Mouse (Mus musculus) granulocyte monocyte progenitor cell, adult 5-6 weeks (primary cell): ENCODE data around the gene Plekhg5. TPM values are rescaled to one million over a fixed set of nuclear protein-coding genes. Genes with fewer than 3 reads are reported as not detected.

Experiments used
- total RNA-seq, 2 experiments: library from RNA; stranded (forward) in 1 of 2; stranded (reverse) in 1 of 2; fragments of 200-712, 200-1000 nt in 1 of 2; fragments of >200 nt in 1 of 2; fragmentation: Nextera tagmentation in 1 of 2; gene quantifications; 2 replicates each; pipeline ENCODE4 v1.2.3; 2014 to 2017

Gene Plekhg5
- total RNA-seq, 2 experiments from 2014 or later, result 0.34 to 2.2 TPM

Other genes with a start within 250 kb of the Plekhg5 start
- 35.5 and 75.7 TPM in 2 replicates for gene Camta1, start 210.6 kb upstream of the Plekhg5 start, total RNA-seq (2014; fragmentation: Nextera tagmentation)
- 18.5 and 31.9 TPM in 2 replicates for gene Camta1, start 210.6 kb upstream of the Plekhg5 start, total RNA-seq (2017)
- gene Dnajc11, start 138.8 kb upstream of the Plekhg5 start, total RNA-seq (2014; fragmentation: Nextera tagmentation), result 73.5 and 77.5 TPM in 2 replicates
- gene Dnajc11, start 138.8 kb upstream of the Plekhg5 start, total RNA-seq (2017), result 57.8 and 71.2 TPM in 2 replicates
- gene Thap3, start 83.5 kb upstream of the Plekhg5 start, total RNA-seq (2014; fragmentation: Nextera tagmentation), result 10.4 and 14.0 TPM in 2 replicates
- gene Thap3, start 83.5 kb upstream of the Plekhg5 start, total RNA-seq (2017), result 4.9 and 10.8 TPM in 2 replicates
- 1.4 and 5.7 TPM in 2 replicates for gene Phf13, start 76.2 kb upstream of the Plekhg5 start, total RNA-seq (2014; fragmentation: Nextera tagmentation)
- 2.1 and 2.4 TPM in 2 replicates for gene Phf13, start 76.2 kb upstream of the Plekhg5 start, total RNA-seq (2017)
- 9.8 and 11.6 TPM in 2 replicates for gene Klhl21, start 63.7 kb upstream of the Plekhg5 start, total RNA-seq (2014; fragmentation: Nextera tagmentation)
- gene Klhl21, start 63.7 kb upstream of the Plekhg5 start, total RNA-seq (2017), result 4.3 and 6.3 TPM in 2 replicates
- gene Zbtb48, start 44.8 kb upstream of the Plekhg5 start, total RNA-seq (2014; fragmentation: Nextera tagmentation), result 9.2 and 15.7 TPM in 2 replicates
- 5.2 and 10.3 TPM in 2 replicates for gene Zbtb48, start 44.8 kb upstream of the Plekhg5 start, total RNA-seq (2017)
- 1.6 and 3.2 TPM in 2 replicates for gene Tas1r1, start 33.9 kb upstream of the Plekhg5 start, total RNA-seq (2014; fragmentation: Nextera tagmentation)
- 1.0 and 2.6 TPM in 2 replicates for gene Tas1r1, start 33.9 kb upstream of the Plekhg5 start, total RNA-seq (2017)
- 33.7 and 36.5 TPM in 2 replicates for gene Nol9, start 33.2 kb upstream of the Plekhg5 start, total RNA-seq (2014; fragmentation: Nextera tagmentation)
- gene Nol9, start 33.2 kb upstream of the Plekhg5 start, total RNA-seq (2017), result 30.7 and 40.0 TPM in 2 replicates
- gene Tnfrsf25, start 43.4 kb downstream of the Plekhg5 start, total RNA-seq (2014; fragmentation: Nextera tagmentation), result not detected in 2 replicates
- 1.6 TPM in 1 of 2 replicates, not detected in the other for gene Tnfrsf25, start 43.4 kb downstream of the Plekhg5 start, total RNA-seq (2017)
- 1.8 TPM in 1 of 2 replicates, not detected in the other for gene Espn, start 79.9 kb downstream of the Plekhg5 start, total RNA-seq (2014; fragmentation: Nextera tagmentation)
- 0.43 TPM in 1 of 2 replicates, not detected in the other for gene Espn, start 79.9 kb downstream of the Plekhg5 start, total RNA-seq (2017)
- gene Hes2, start 86.4 kb downstream of the Plekhg5 start, total RNA-seq (2014; fragmentation: Nextera tagmentation), result not detected in 2 replicates
- gene Hes2, start 86.4 kb downstream of the Plekhg5 start, total RNA-seq (2017), result not detected in 2 replicates
- 124 and 134 TPM in 2 replicates for gene Acot7, start 105.6 kb downstream of the Plekhg5 start, total RNA-seq (2014; fragmentation: Nextera tagmentation)
- gene Acot7, start 105.6 kb downstream of the Plekhg5 start, total RNA-seq (2017), result 79.4 and 89.5 TPM in 2 replicates
- gene Gpr153, start 201.7 kb downstream of the Plekhg5 start, total RNA-seq (2014; fragmentation: Nextera tagmentation), result not detected in 2 replicates
- not detected in 2 replicates for gene Gpr153, start 201.7 kb downstream of the Plekhg5 start, total RNA-seq (2017)
- not detected in 2 replicates for gene Hes3, start 219.2 kb downstream of the Plekhg5 start, total RNA-seq (2014; fragmentation: Nextera tagmentation)
- not detected in 2 replicates for gene Hes3, start 219.2 kb downstream of the Plekhg5 start, total RNA-seq (2017)
- gene Icmt, start 224.7 kb downstream of the Plekhg5 start, total RNA-seq (2014; fragmentation: Nextera tagmentation), result 14.3 and 17.9 TPM in 2 replicates
- gene Icmt, start 224.7 kb downstream of the Plekhg5 start, total RNA-seq (2017), result 13.0 and 13.9 TPM in 2 replicates
- gene Rnf207, start 246.5 kb downstream of the Plekhg5 start, total RNA-seq (2014; fragmentation: Nextera tagmentation), result not detected in 2 replicates
- gene Rnf207, start 246.5 kb downstream of the Plekhg5 start, total RNA-seq (2017), result not detected in 2 replicates